Comparison of ENCODE assay signal across 8 mouse cellular contexts in genomic region chr5:118244606-118245443, GRCm38 (mm10). TPM values are rescaled to one million over a fixed set of nuclear protein-coding genes. Genes with fewer than 3 reads are reported as not detected.
DNase-seq lines count a peak whose midpoint lies in the region; ATAC-seq lines count a peak whose summit lies in the region.

Gene Rnft2 (minus strand): TSS chr5:118245116.
Gene 2410131K14Rik (plus strand): TSS chr5:118245227.

- no peaks in the 10 kb centered on the region for H3K27me3 ChIP-seq in heart, embryonic 10.5 days (ENCODE audit: insufficient read depth, poor library complexity, severe bottlenecking)
- no peaks in the 10 kb centered on the region for H3K27me3 ChIP-seq in kidney, embryonic 15.5 days

- H3K4me2 ChIP-seq in kidney, embryonic 15.5 days = peak within 1 kb of the TSS; percentile 86

- H3K9me3 ChIP-seq in heart, embryonic 10.5 days = no peaks in the 10 kb centered on the region
- H3K9me3 ChIP-seq in kidney, embryonic 15.5 days (replicated peaks) = no peaks in the 10 kb centered on the region

- peak within 1 kb of the TSS; percentile 74 for H3K9ac ChIP-seq in kidney, embryonic 15.5 days

- DNase-seq in B cell, adult 2 months = peak; percentile 99 to 100
- peak; percentile 100 for DNase-seq in brain, adult 2 months (ENCODE audit: low read depth, low spot score)
- DNase-seq in heart, embryonic 10.5 days (ENCODE audit: low spot score) = peak; percentile 100
- DNase-seq in liver = peak; percentile 96
- peak; percentile 96 to 98 for DNase-seq in spleen, postnatal 4 days (ENCODE audit: low spot score in 2 of 2)

- H3K36me3 ChIP-seq in heart, embryonic 10.5 days = peaks cover 24% of the 10 kb centered on the region
- peaks cover 36% of the 10 kb centered on the region for H3K36me3 ChIP-seq in kidney, embryonic 15.5 days

- peak within 1 kb of the TSS; percentile 70 for H3K4me3 ChIP-seq in heart, embryonic 10.5 days
- peak within 1 kb of the TSS; percentile 86 for H3K4me3 ChIP-seq in kidney, embryonic 15.5 days (replicated peaks)

- peaks cover 19% of the 10 kb centered on the region for H3K4me1 ChIP-seq in heart, embryonic 10.5 days
- H3K4me1 ChIP-seq in kidney, embryonic 15.5 days = peaks cover 18% of the 10 kb centered on the region

- ATAC-seq in erythroblast, adult 5-6 weeks (replicated peaks; ENCODE audit: low FRiP score, poor library complexity, severe bottlenecking) = peak; percentile 98
- peak; percentile 100 for ATAC-seq in kidney, embryonic 15.5 days (replicated peaks; ENCODE audit: low FRiP score)
- ATAC-seq in monocyte, adult 5-6 weeks (replicated peaks; ENCODE audit: insufficient number of reproducible peaks, low FRiP score, low TSS enrichment, poor library complexity, severe bottlenecking) = peak; percentile 98

- peak within 1 kb of the TSS; percentile 88 for H3K27ac ChIP-seq in heart, embryonic 10.5 days
- peak within 1 kb of the TSS; percentile 89 for H3K27ac ChIP-seq in kidney, embryonic 15.5 days

- under 1% methylated on average over 68 of the region's 68 CpGs for WGBS in heart, embryonic 10.5 days
- under 1% methylated on average over 68 of the region's 68 CpGs for WGBS in kidney, embryonic 15.5 days

RNA-seq across cellular contexts. Expression of gene Rnft2, which starts in this region (rescaled TPM):
- not detected in 2 replicates for total RNA-seq in erythroblast, adult 5-6 weeks (2015; ENCODE audit: low replicate concordance)
- not detected in 2 replicates for total RNA-seq in erythroblast, adult 5-6 weeks (2017; ENCODE audit: low replicate concordance)
- 2.3 and 3.7 TPM in 2 replicates for polyA plus RNA-seq in heart, embryonic 10.5 days (2016; fragmentation: Nextera tagmentation; extraction: Ambion mirVana)
- polyA plus RNA-seq in kidney, embryonic 15.5 days (2015; fragmentation: Nextera tagmentation; extraction: Ambion mirVana) = 3.1 and 3.5 TPM in 2 replicates
- not detected in 3 replicates for total RNA-seq in monocyte, adult 5-6 weeks (2017)

RNA-seq across cellular contexts. Expression of gene 2410131K14Rik, which starts in this region (rescaled TPM):
- 0.63 TPM in 1 of 2 replicates, not detected in the other for total RNA-seq in erythroblast, adult 5-6 weeks (2015; ENCODE audit: low replicate concordance)
- 0.14 and 0.17 TPM in 2 replicates for total RNA-seq in erythroblast, adult 5-6 weeks (2017; ENCODE audit: low replicate concordance)
- 7.5 and 9.3 TPM in 2 replicates for polyA plus RNA-seq in heart, embryonic 10.5 days (2016; fragmentation: Nextera tagmentation; extraction: Ambion mirVana)
- 9.0 and 9.2 TPM in 2 replicates for polyA plus RNA-seq in kidney, embryonic 15.5 days (2015; fragmentation: Nextera tagmentation; extraction: Ambion mirVana)
- total RNA-seq in monocyte, adult 5-6 weeks (2017) = 4.5 to 6.2 TPM (median 4.9 TPM) in 3 replicates

Comparison
In these comparisons a context has a peak if more than half of its experiments do, and no peak if none do; other contexts are left out.
1. Peak in every context shown above with its lines: DNase-seq, ATAC-seq, H3K4me3 ChIP-seq and H3K27ac ChIP-seq.
2. Peak in ATAC-seq in erythroblast, adult 5-6 weeks; RNA of the genes that start here not detected or under 1 TPM.